Mouse (Mus musculus) right cerebral cortex, postnatal 4 days (tissue): ENCODE results near the gene Rhbdd1.

Experiments used
- DNase-seq: peaks from one replicate; pipeline ENCODE4 v3.0.0-alpha.2; 2022

Gene Rhbdd1

GRCm38 (mm10) chr1:82291930-82292712 is 24.1 kb upstream of the Rhbdd1 start:
- DNase-seq = no peak

GRCm38 (mm10) chr1:82292771-82293170 is 23.5 kb upstream of the Rhbdd1 start:
- DNase-seq = peak; percentile 59

GRCm38 (mm10) chr1:82294102-82294501 is 22.1 kb upstream of the Rhbdd1 start:
- DNase-seq = no peak

GRCm38 (mm10) chr1:82298586-82298985 is 17.7 kb upstream of the Rhbdd1 start:
- no peak for DNase-seq

GRCm38 (mm10) chr1:82304483-82304882 is 11.8 kb upstream of the Rhbdd1 start:
- no peak for DNase-seq

- peak; percentile 41 for DNase-seq
Observed at GRCm38 (mm10) chr1:82316746-82317126, 484 bp downstream of the Rhbdd1 start.

- DNase-seq = no peak
Observed at GRCm38 (mm10) chr1:82320456-82320855, 4.2 kb downstream of the Rhbdd1 start.

- DNase-seq = no peak
Observed at GRCm38 (mm10) chr1:82320864-82321263, 4.6 kb downstream of the Rhbdd1 start.

GRCm38 (mm10) chr1:82321441-82321840 is 5.2 kb downstream of the Rhbdd1 start:
- DNase-seq = no peak

GRCm38 (mm10) chr1:82324131-82324785 is 8.0 kb downstream of the Rhbdd1 start:
- DNase-seq = no peak

- no peak for DNase-seq
Observed at GRCm38 (mm10) chr1:82326120-82326519, 9.9 kb downstream of the Rhbdd1 start.

GRCm38 (mm10) chr1:82328033-82328775 is 12.0 kb downstream of the Rhbdd1 start:
- DNase-seq = no peak

GRCm38 (mm10) chr1:82329237-82329953 is 13.1 kb downstream of the Rhbdd1 start:
- DNase-seq = no peak

GRCm38 (mm10) chr1:82329954-82330247 is 13.6 kb downstream of the Rhbdd1 start:
- no peak for DNase-seq

GRCm38 (mm10) chr1:82334506-82334905 is 18.3 kb downstream of the Rhbdd1 start:
- no peak for DNase-seq

GRCm38 (mm10) chr1:82353089-82353488 is 36.8 kb downstream of the Rhbdd1 start:
- no peak for DNase-seq

GRCm38 (mm10) chr1:82353755-82354154 is 37.5 kb downstream of the Rhbdd1 start:
- DNase-seq = no peak

- DNase-seq = peak; percentile 3
Observed at GRCm38 (mm10) chr1:82358871-82359647, 42.8 kb downstream of the Rhbdd1 start.

GRCm38 (mm10) chr1:82359648-82360026 is 43.4 kb downstream of the Rhbdd1 start:
- DNase-seq = no peak

GRCm38 (mm10) chr1:82361240-82361639 is 45.0 kb downstream of the Rhbdd1 start:
- DNase-seq = no peak

GRCm38 (mm10) chr1:82362165-82362564 is 45.9 kb downstream of the Rhbdd1 start:
- DNase-seq = no peak

- no peak for DNase-seq
Observed at GRCm38 (mm10) chr1:82364047-82364446, 47.8 kb downstream of the Rhbdd1 start.
